Mouse (Mus musculus) thymus, postnatal 25 days (tissue): ENCODE data around the gene Mat2b.

Experiments
- DNase-seq: peaks from one replicate; pipeline ENCODE4 v3.0.0; 2022

Mat2b gene

GRCm38 (mm10) chr11:40649726-40650445 is 45.1 kb downstream of the Mat2b start:
- no peak for DNase-seq

GRCm38 (mm10) chr11:40647246-40647645 is 47.8 kb downstream of the Mat2b start:
- DNase-seq = no peak
